ENCODE assay signal across 8 mouse cellular contexts in genomic region chr11:37046671-37047070, GRCm38 (mm10).
A peak's percentile ranks its signal among the peaks of the same experiment; 100 is the strongest.
DNase-seq lines count a peak whose midpoint lies in the region.

No protein-coding gene starts in this region.

- DNase-seq in adrenal gland, adult (ENCODE audit: inconsistent age in 2 of 2, low spot score in 1 of 2) = peak; percentile 13 to 71
- DNase-seq in adrenal gland, adult 8-10 months = no peak
- DNase-seq in layer of hippocampus, adult 11-12 months (ENCODE audit: low spot score) = peak; percentile 20
- no peak for DNase-seq in layer of hippocampus, postnatal 14 days (ENCODE audit: low spot score in 2 of 2)
- peak; percentile 59 for DNase-seq in ZHBTc4 (ENCODE audit: low read depth, low spot score)
- DNase-seq in kidney, adult 9 months = peak; percentile 14
- DNase-seq in testis, postnatal 14 days (ENCODE audit: low spot score) = peak; percentile 11
- DNase-seq in spleen, postnatal 36 days (ENCODE audit: low spot score in 2 of 2) = no peak

Comparison
In these comparisons a context has a peak if more than half of its experiments do, and no peak if none do; other contexts are left out.
1. DNase-seq: peak in adrenal gland, adult (2 of 2), layer of hippocampus, adult 11-12 months (single experiment), ZHBTc4 (single experiment), kidney, adult 9 months (single experiment) and testis, postnatal 14 days (single experiment); none in adrenal gland, adult 8-10 months (single experiment), layer of hippocampus, postnatal 14 days (0 of 2) and spleen, postnatal 36 days (0 of 2).